Mouse (Mus musculus) adipose tissue, adult 10 weeks (tissue): ENCODE measurements around the gene Sept5. TPM values are rescaled to one million over a fixed set of nuclear protein-coding genes. Genes with fewer than 3 reads are reported as not detected.

Source experiments
- polyA plus RNA-seq: library from polyadenylated mRNA; stranded (reverse); fragments of 350-450 nt; fragmentation: Illumina TruSeq; extraction: RNeasy Lipid Tissue Mini Kit (QIAGEN cat#74804); gene quantifications from one replicate; pipeline ENCODE4 v1.2.3, GENCODE M21; 2014; ENCODE audit warnings: low read depth, low replicate concordance

The Sept5 gene
- polyA plus RNA-seq, result 12.1 TPM

DNA sequence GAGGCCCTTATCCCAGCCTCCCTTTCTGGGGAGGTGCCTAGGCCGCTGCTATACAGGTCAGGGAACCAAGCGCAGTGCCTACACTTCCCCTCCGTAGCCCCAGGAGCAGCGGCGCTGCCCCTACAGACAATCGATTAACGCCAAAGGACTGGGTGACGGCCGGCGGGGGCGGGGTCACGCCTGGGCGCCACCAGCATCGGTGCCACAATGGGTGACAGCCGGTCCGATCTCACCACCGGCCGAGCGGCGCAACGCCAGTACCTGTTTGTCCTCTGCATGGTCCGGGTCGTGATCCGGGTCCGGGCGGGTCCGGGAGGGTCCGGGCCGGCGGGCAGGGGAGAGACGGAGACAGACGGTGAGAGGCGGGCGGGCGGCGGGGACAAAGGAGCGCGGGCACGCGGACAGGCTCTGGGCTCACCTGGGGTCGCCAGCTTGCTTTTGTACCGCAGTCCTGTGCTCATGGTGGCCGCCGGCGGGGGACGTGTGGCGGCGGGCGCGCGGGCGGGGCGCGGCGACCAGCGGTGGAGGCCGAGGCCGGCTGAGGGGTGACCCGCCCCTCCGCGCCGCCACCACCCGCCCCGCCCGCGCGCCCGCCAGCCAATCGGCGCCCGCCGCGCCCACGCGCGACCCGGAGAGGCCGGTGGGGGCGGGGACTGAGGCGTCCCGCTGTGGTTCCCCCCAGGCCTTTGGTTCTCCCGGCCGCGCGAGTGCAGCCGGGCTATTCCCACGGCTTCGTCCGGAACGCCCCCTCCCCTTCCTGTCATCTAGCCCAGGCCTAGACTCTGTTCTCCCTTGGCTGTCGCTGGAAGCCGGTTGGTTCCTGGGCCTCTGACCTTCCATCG is at the start of gene Sept5:
Gene Sept5, minus strand, starts transcription at position 565 of the 842 bp plus-strand sequence.

DNA sequence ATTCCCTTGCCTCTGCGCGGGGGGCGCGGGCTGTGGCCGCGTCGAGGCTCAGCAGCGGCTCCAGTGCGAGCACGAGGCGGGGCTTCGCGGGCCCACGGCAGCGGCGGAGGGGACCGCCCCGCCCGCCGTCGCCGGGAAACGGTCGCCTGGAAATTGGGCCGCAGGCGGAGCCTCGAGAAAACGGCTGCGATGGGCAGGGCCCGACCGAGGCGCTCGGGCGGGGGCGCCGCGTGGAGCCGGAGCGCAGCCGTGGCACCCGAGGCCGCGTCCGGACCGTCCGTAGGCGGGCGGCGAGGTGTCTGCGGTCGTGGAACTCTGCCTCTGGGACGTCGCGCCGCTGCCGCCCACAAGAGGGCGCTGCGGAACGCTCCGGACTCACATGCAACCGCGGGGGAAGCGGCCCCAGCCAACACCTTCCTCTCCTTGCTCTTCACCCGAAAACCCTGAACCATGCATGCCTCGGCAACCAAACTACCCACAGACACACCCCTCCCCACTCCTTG is 3.3 kb downstream of the Sept5 start, which contains the start of gene Gm49601:
Gene Gm49601, minus strand, starts transcription at position 52 of the 503 bp plus-strand sequence.

DNA sequence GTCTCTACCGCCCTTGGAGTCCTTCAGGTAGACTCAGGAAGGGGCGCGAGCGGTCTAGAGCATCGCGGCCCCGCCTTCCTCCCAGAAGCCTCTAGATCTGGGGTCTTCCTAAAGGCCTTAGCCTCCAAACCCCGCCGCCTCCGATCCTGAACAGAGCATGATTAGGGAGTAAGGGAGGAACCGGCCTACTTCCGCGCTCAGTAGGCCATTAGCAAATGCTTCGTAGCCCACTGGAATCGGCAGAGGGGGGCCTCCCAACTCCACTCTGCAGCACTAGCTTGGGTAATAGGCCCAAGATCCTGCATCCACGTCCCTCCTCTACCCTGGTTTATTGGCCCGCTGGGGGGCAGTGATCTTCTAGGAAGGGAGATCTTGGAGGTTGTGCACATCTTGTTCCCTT is 7.7 kb downstream of the Sept5 start, which contains the start of gene Gp1bb:
Gene Gp1bb, minus strand, starts transcription at position 385 of the 400 bp plus-strand sequence.

GRCm38 (mm10) chr16:18589804-18590790 is 39.7 kb downstream of the Sept5 start, which contains the start of gene Tbx1:
Gene Tbx1 (minus strand): TSS chr16:18590671.

Other genes starting within 250 kb of the Sept5 start
- 16.5 TPM for gene Txnrd2, start 203.6 kb downstream of the Sept5 start, polyA plus RNA-seq
- 220 TPM for gene Comt, start 203.1 kb downstream of the Sept5 start, polyA plus RNA-seq
- 5.4 TPM for gene Gnb1l, start 131.2 kb downstream of the Sept5 start, polyA plus RNA-seq
- 2.5 TPM for gene Rtl10, start 131.1 kb downstream of the Sept5 start, polyA plus RNA-seq
- gene Tbx1, start 39.3 kb downstream of the Sept5 start, polyA plus RNA-seq, result 0.97 TPM
- gene Gp1bb, start 7.6 kb downstream of the Sept5 start, polyA plus RNA-seq, result not detected
- 4.1 TPM for gene Gm49601, start 3.5 kb downstream of the Sept5 start, polyA plus RNA-seq
- gene Cldn5, start 146.9 kb upstream of the Sept5 start, polyA plus RNA-seq, result 57.1 TPM
- 67.3 TPM for gene Ufd1, start 181.8 kb upstream of the Sept5 start, polyA plus RNA-seq
- 5.4 TPM for gene Cdc45, start 182.0 kb upstream of the Sept5 start, polyA plus RNA-seq
- gene 2510002D24Rik, start 206.6 kb upstream of the Sept5 start, polyA plus RNA-seq, result 29.8 TPM
- 1.3 TPM for gene Gm28539, start 206.6 kb upstream of the Sept5 start, polyA plus RNA-seq
- 41.3 TPM for gene Mrpl40, start 246.9 kb upstream of the Sept5 start, polyA plus RNA-seq
- 32.9 TPM for gene Hira, start 247.1 kb upstream of the Sept5 start, polyA plus RNA-seq